Mouse (Mus musculus): ENCODE data around the gene Dzip1.

Dzip1 gene

GRCm38 (mm10) chr14:118831597-118831996 lies 93.7 kb downstream of the Dzip1 start:
- no peak for DNase-seq

GRCm38 (mm10) chr14:118829331-118830095 lies 95.7 kb downstream of the Dzip1 start:
- DNase-seq: no peak

GRCm38 (mm10) chr14:118827283-118827904 lies 97.9 kb downstream of the Dzip1 start:
- DNase-seq: no peak

- DNase-seq: no peak
Measured at GRCm38 (mm10) chr14:118826346-118826745, 98.9 kb downstream of the Dzip1 start.

Data from cerebellum, adult 9-11 months (tissue).